Mouse (Mus musculus): ENCODE results near the gene Nelfb. TPM values are rescaled to one million over a fixed set of nuclear protein-coding genes. Genes with fewer than 3 reads are reported as not detected.

Gene Nelfb
- polyA plus RNA-seq, 1 experiment from 2014 or later, result 79.1 TPM

GRCm38 (mm10) chr2:25243342-25243741 is 32.1 kb upstream of the Nelfb start:
- 63% methylated on average over 8 of the region's 8 CpGs for WGBS
- no peak overlapping the region for H3K4me3 ChIP-seq (ENCODE audit: low read length)
- ATAC-seq (replicated peaks; ENCODE audit: extremely low read depth, insufficient read depth, low FRiP score), result no peak

GRCm38 (mm10) chr2:25242101-25242506 is 30.8 kb upstream of the Nelfb start, which contains the start of the genes Rnf208 and Cysrt1:
Gene Rnf208, plus strand, starts transcription at chr2:25242255.
Gene Cysrt1, minus strand, starts transcription at chr2:25242452.
- Histone ChIP-seq H3K4me2 (ENCODE audit: low read depth, low read length) (peak within 1 kb of the TSS; percentile 95), H3K4me3 (ENCODE audit: low read length) (peak within 1 kb of the TSS; percentile 62), H3K4me1 (ENCODE audit: control insufficient read depth, insufficient read depth, low read length) (peaks cover 13% of the 10 kb centered on the region), H3K27me3 (ENCODE audit: control insufficient read depth, insufficient read depth, low read length) (peaks cover 16% of the 10 kb centered on the region; the same call in 1 of the 2 replicates), H3K36me3 (ENCODE audit: control insufficient read depth, insufficient read depth) (peaks cover 4% of the 10 kb centered on the region; the same call in 1 of the 2 replicates), H3K9me3 (replicated peaks; ENCODE audit: control insufficient read depth, low read length) (no peaks in the 10 kb centered on the region), H3K27ac (ENCODE audit: low read length) (no peak within 1 kb of the TSS), H3K9ac (ENCODE audit: low read length) (peak within 1 kb of the TSS; percentile 68)
- whole genome bisulfite sequencing, result under 1% methylated on average over 47 of the region's 59 CpGs
- ATAC-seq (replicated peaks; ENCODE audit: extremely low read depth, insufficient read depth, low FRiP score), result no peak

More at GRCm38 (mm10) chr2:25243342-25243741, 32.1 kb upstream of the Nelfb start:
- Histone ChIP-seq H3K36me3 (ENCODE audit: control insufficient read depth, insufficient read depth) (peaks cover 4% of the 10 kb centered on the region), H3K27me3 (ENCODE audit: control insufficient read depth, insufficient read depth, low read length) (peaks cover 16% of the 10 kb centered on the region; the same call in 1 of the 2 replicates), H3K4me2 (ENCODE audit: low read depth, low read length) (no peak overlapping the region), H3K9ac (ENCODE audit: low read length) (no peak overlapping the region), H3K27ac (ENCODE audit: low read length) (no peak overlapping the region), H3K4me1 (ENCODE audit: control insufficient read depth, insufficient read depth, low read length) (peaks cover 13% of the 10 kb centered on the region), H3K9me3 (replicated peaks; ENCODE audit: control insufficient read depth, low read length) (no peaks in the 10 kb centered on the region)

- no peak for ATAC-seq (replicated peaks; ENCODE audit: extremely low read depth, insufficient read depth, low FRiP score)
- H3K27me3 ChIP-seq (ENCODE audit: control insufficient read depth, insufficient read depth, low read length), result peaks cover 16% of the 10 kb centered on the region; the same call in 1 of the 2 replicates
Observed at GRCm38 (mm10) chr2:25241438-25241775, 30.1 kb upstream of the Nelfb start.

GRCm38 (mm10) chr2:25240723-25241437 is 29.6 kb upstream of the Nelfb start:
- Histone ChIP-seq H3K9ac (ENCODE audit: low read length) (peak overlapping the region; percentile 60), H3K4me2 (ENCODE audit: low read depth, low read length) (peak overlapping the region; percentile 71), H3K4me1 (ENCODE audit: control insufficient read depth, insufficient read depth, low read length) (peaks cover 13% of the 10 kb centered on the region), H3K36me3 (ENCODE audit: control insufficient read depth, insufficient read depth) (peaks cover 4% of the 10 kb centered on the region; the same call in 1 of the 2 replicates), H3K9me3 (replicated peaks; ENCODE audit: control insufficient read depth, low read length) (no peaks in the 10 kb centered on the region), H3K4me3 (ENCODE audit: low read length) (peak overlapping the region; percentile 49), H3K27ac (ENCODE audit: low read length) (no peak overlapping the region), H3K27me3 (ENCODE audit: control insufficient read depth, insufficient read depth, low read length) (peaks cover 18% of the 10 kb centered on the region; the same call in 1 of the 2 replicates)
- peak; percentile 75 for ATAC-seq (replicated peaks; ENCODE audit: extremely low read depth, insufficient read depth, low FRiP score)
- WGBS, result 1% methylated on average over 29 of the region's 29 CpGs

More at GRCm38 (mm10) chr2:25241438-25241775, 30.1 kb upstream of the Nelfb start:
- H3K9me3 ChIP-seq (replicated peaks; ENCODE audit: control insufficient read depth, low read length), result no peaks in the 10 kb centered on the region
- peak overlapping the region; percentile 62 for H3K4me3 ChIP-seq (ENCODE audit: low read length)
- peaks cover 13% of the 10 kb centered on the region for H3K4me1 ChIP-seq (ENCODE audit: control insufficient read depth, insufficient read depth, low read length)
- 14% methylated on average over 6 of the region's 6 CpGs for WGBS
- peaks cover 4% of the 10 kb centered on the region; the same call in 1 of the 2 replicates for H3K36me3 ChIP-seq (ENCODE audit: control insufficient read depth, insufficient read depth)
- H3K27ac ChIP-seq (ENCODE audit: low read length), result no peak overlapping the region
- H3K9ac ChIP-seq (ENCODE audit: low read length), result no peak overlapping the region
- peak overlapping the region; percentile 95 for H3K4me2 ChIP-seq (ENCODE audit: low read depth, low read length)

GRCm38 (mm10) chr2:25240310-25240709 is 29.0 kb upstream of the Nelfb start:
- Histone ChIP-seq H3K36me3 (ENCODE audit: control insufficient read depth, insufficient read depth) (no peaks in the 10 kb centered on the region; the same call in 1 of the 2 replicates), H3K4me1 (ENCODE audit: control insufficient read depth, insufficient read depth, low read length) (peaks cover 13% of the 10 kb centered on the region), H3K9me3 (replicated peaks; ENCODE audit: control insufficient read depth, low read length) (no peaks in the 10 kb centered on the region), H3K27me3 (ENCODE audit: control insufficient read depth, insufficient read depth, low read length) (peaks cover 20% of the 10 kb centered on the region; the same call in 1 of the 2 replicates), H3K4me2 (ENCODE audit: low read depth, low read length) (peak overlapping the region; percentile 71), H3K27ac (ENCODE audit: low read length) (0 out of 2 replicates have a peak overlapping the region, but pooled peaks have one; percentile 9), H3K9ac (ENCODE audit: low read length) (peak overlapping the region; percentile 60), H3K4me3 (ENCODE audit: low read length) (peak overlapping the region; percentile 49)
- 57% methylated on average over 8 of the region's 8 CpGs for WGBS
- ATAC-seq (replicated peaks; ENCODE audit: extremely low read depth, insufficient read depth, low FRiP score), result no peak

- 81% methylated on average over 3 of the region's 3 CpGs for WGBS
- H3K4me2 ChIP-seq (ENCODE audit: low read depth, low read length), result no peak overlapping the region
- no peak overlapping the region for H3K9ac ChIP-seq (ENCODE audit: low read length)
- H3K4me3 ChIP-seq (ENCODE audit: low read length), result no peak overlapping the region
- no peak for ATAC-seq (replicated peaks; ENCODE audit: extremely low read depth, insufficient read depth, low FRiP score)
- peaks cover 13% of the 10 kb centered on the region for H3K4me1 ChIP-seq (ENCODE audit: control insufficient read depth, insufficient read depth, low read length)
- H3K9me3 ChIP-seq (replicated peaks; ENCODE audit: control insufficient read depth, low read length), result no peaks in the 10 kb centered on the region
- H3K36me3 ChIP-seq (ENCODE audit: control insufficient read depth, insufficient read depth), result no peaks in the 10 kb centered on the region
- no peak overlapping the region for H3K27ac ChIP-seq (ENCODE audit: low read length)
- peaks cover 20% of the 10 kb centered on the region; the same call in 1 of the 2 replicates for H3K27me3 ChIP-seq (ENCODE audit: control insufficient read depth, insufficient read depth, low read length)
Observed at GRCm38 (mm10) chr2:25239766-25240165, 28.5 kb upstream of the Nelfb start.

- H3K4me2 ChIP-seq (ENCODE audit: low read depth, low read length), result no peak overlapping the region
- H3K9me3 ChIP-seq (replicated peaks; ENCODE audit: control insufficient read depth, low read length), result no peaks in the 10 kb centered on the region
- no peak for ATAC-seq (replicated peaks; ENCODE audit: extremely low read depth, insufficient read depth, low FRiP score)
- H3K4me3 ChIP-seq (ENCODE audit: low read length), result no peak overlapping the region
- peaks cover 16% of the 10 kb centered on the region; the same call in 1 of the 2 replicates for H3K27me3 ChIP-seq (ENCODE audit: control insufficient read depth, insufficient read depth, low read length)
- H3K36me3 ChIP-seq (ENCODE audit: control insufficient read depth, insufficient read depth), result no peaks in the 10 kb centered on the region
- H3K4me1 ChIP-seq (ENCODE audit: control insufficient read depth, insufficient read depth, low read length), result peaks cover 13% of the 10 kb centered on the region
- H3K9ac ChIP-seq (ENCODE audit: low read length), result no peak overlapping the region
- H3K27ac ChIP-seq (ENCODE audit: low read length), result no peak overlapping the region
Observed at GRCm38 (mm10) chr2:25238106-25238505, 26.8 kb upstream of the Nelfb start.

- Histone ChIP-seq H3K27ac (ENCODE audit: low read length) (no peak overlapping the region), H3K27me3 (ENCODE audit: control insufficient read depth, insufficient read depth, low read length) (peaks cover 14% of the 10 kb centered on the region; the same call in 1 of the 2 replicates), H3K9ac (ENCODE audit: low read length) (no peak overlapping the region), H3K4me3 (ENCODE audit: low read length) (no peak overlapping the region), H3K4me1 (ENCODE audit: control insufficient read depth, insufficient read depth, low read length) (peaks cover 13% of the 10 kb centered on the region), H3K36me3 (ENCODE audit: control insufficient read depth, insufficient read depth) (no peaks in the 10 kb centered on the region), H3K9me3 (replicated peaks; ENCODE audit: control insufficient read depth, low read length) (no peaks in the 10 kb centered on the region), H3K4me2 (ENCODE audit: low read depth, low read length) (no peak overlapping the region)
- 55% methylated on average over 4 of the region's 4 CpGs for WGBS
- no peak for ATAC-seq (replicated peaks; ENCODE audit: extremely low read depth, insufficient read depth, low FRiP score)
Observed at GRCm38 (mm10) chr2:25237522-25237921, 26.2 kb upstream of the Nelfb start.

- Histone ChIP-seq H3K9ac (ENCODE audit: low read length) (no peak within 1 kb of the TSS), H3K27ac (ENCODE audit: low read length) (no peak within 1 kb of the TSS), H3K4me1 (ENCODE audit: control insufficient read depth, insufficient read depth, low read length) (peaks cover 8% of the 10 kb centered on the region), H3K9me3 (replicated peaks; ENCODE audit: control insufficient read depth, low read length) (no peaks in the 10 kb centered on the region), H3K27me3 (ENCODE audit: control insufficient read depth, insufficient read depth, low read length) (peaks cover 10% of the 10 kb centered on the region; the same call in 1 of the 2 replicates), H3K4me2 (ENCODE audit: low read depth, low read length) (no peak within 1 kb of the TSS), H3K36me3 (ENCODE audit: control insufficient read depth, insufficient read depth) (no peaks in the 10 kb centered on the region), H3K4me3 (ENCODE audit: low read length) (no peak within 1 kb of the TSS)
- 18% methylated on average over 8 of the region's 8 CpGs for WGBS
- ATAC-seq (replicated peaks; ENCODE audit: extremely low read depth, insufficient read depth, low FRiP score), result no peak
Observed at GRCm38 (mm10) chr2:25236614-25237013, 25.3 kb upstream of the Nelfb start, which contains the start of gene Rnf224. Gene Rnf224, minus strand, starts transcription at chr2:25236787.
